Mouse (Mus musculus): ENCODE data around the gene Ubr7. TPM values are rescaled to one million over a fixed set of nuclear protein-coding genes. Genes with fewer than 3 reads are reported as not detected.

Ubr7 gene
- 17.5 and 17.6 TPM in 2 replicates for polyA plus RNA-seq (2015; fragmentation: Nextera tagmentation; extraction: Ambion mirVana)

DNA sequence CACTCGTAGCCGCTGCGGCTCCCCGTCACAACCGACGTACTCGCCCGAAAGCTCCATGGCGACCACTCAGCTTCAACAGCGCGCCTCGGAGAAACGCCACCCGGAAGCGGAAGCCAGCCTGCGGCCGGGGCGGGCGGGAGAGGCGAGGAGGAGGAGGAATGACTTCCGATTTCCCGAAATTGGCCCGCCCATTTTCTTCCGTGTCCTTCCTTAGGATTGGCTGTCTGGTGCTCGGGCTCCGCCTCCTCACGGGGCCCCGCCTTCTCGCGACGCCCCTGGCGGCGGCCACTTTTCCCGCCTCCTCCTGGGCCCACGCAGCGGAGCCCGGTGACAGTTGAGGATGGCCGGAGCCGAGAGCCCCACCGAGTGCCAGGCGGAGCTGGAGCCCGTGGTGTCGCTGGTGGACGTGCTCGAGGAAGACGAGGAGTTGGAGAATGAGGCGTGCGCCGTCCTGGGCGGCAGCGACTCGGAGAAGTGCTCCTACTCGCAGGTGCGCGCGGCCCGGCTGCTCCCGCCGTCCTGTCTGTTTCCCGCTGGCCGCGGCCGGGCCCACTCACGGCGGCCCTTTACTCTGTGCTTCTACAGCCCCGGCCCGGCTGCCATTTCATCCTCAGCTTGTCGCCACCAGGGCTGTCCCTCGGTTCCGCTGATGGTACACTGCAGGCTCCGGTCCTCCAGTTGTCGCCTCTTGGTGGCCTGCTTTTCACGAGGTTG is at the start of gene Ubr7, which contains the start of the genes Gm28051 and Gon7:
Gene Ubr7, plus strand, starts transcription at position 279 of the 714 bp plus-strand sequence.
Gene Gm28051, minus strand, starts transcription at position 77 of the 714 bp plus-strand sequence.
Gene Gon7, minus strand, starts transcription at position 115 of the 714 bp plus-strand sequence.
- Histone ChIP-seq H3K4me1 (ENCODE audit: control insufficient read depth, low read depth, low read length) (peaks cover 24% of the 10 kb centered on the region), H3K27ac (ENCODE audit: low read length) (peak within 1 kb of the TSS; percentile 85), H3K36me3 (ENCODE audit: control insufficient read depth, insufficient read depth) (no peaks in the 10 kb centered on the region; the same call in 1 of the 2 replicates), H3K4me3 (ENCODE audit: low read depth, low read length) (peak within 1 kb of the TSS; percentile 94), H3K9me3 (replicated peaks; ENCODE audit: control insufficient read depth, low read length) (no peaks in the 10 kb centered on the region), H3K4me2 (ENCODE audit: low read depth, low read length) (peak within 1 kb of the TSS; percentile 82), H3K9ac (ENCODE audit: low read depth, low read length) (peak within 1 kb of the TSS; percentile 89), H3K27me3 (ENCODE audit: control insufficient read depth, insufficient read depth, low read depth, low read length) (no peaks in the 10 kb centered on the region)
- ATAC-seq (ENCODE audit: low read depth), result peak; percentile 96
- under 1% methylated on average over 73 of the region's 73 CpGs for WGBS (ENCODE audit: insufficient replicate concordance)

DNA sequence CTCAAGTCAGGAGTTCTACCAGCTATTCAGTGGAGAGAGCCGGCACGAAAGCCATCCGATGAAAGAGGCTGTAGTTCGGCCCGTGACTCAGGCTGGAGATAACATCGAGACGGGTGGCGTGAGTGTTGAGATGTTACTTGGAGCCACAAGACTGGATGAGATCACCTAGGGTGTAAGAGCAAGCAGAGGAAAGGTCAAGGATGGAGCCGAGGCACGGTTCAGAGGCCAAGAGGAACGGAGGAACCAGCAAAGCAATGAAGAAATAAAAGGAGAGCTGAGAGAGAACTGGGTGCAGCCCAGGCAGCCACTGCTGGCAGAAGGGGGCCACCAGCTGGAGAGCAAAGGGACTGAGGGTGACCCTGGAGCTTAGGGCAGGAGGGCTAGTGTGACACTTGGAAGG is 49.5 kb upstream of the Ubr7 start:
- no peak overlapping the region for H3K9ac ChIP-seq (ENCODE audit: low read depth, low read length)
- no peak for ATAC-seq (ENCODE audit: low read depth)
- no peak overlapping the region for H3K27ac ChIP-seq (ENCODE audit: low read length)
- 71% methylated on average over 11 of the region's 11 CpGs for WGBS (ENCODE audit: insufficient replicate concordance)
- no peak overlapping the region for H3K4me2 ChIP-seq (ENCODE audit: low read depth, low read length)
- no peaks in the 10 kb centered on the region for H3K36me3 ChIP-seq (ENCODE audit: control insufficient read depth, insufficient read depth)
- H3K9me3 ChIP-seq (replicated peaks; ENCODE audit: control insufficient read depth, low read length), result no peaks in the 10 kb centered on the region
- no peak overlapping the region for H3K4me3 ChIP-seq (ENCODE audit: low read depth, low read length)
- peaks cover 8% of the 10 kb centered on the region for H3K27me3 ChIP-seq (ENCODE audit: control insufficient read depth, insufficient read depth, low read depth, low read length)
- H3K4me1 ChIP-seq (ENCODE audit: control insufficient read depth, low read depth, low read length), result peaks cover 20% of the 10 kb centered on the region

DNA sequence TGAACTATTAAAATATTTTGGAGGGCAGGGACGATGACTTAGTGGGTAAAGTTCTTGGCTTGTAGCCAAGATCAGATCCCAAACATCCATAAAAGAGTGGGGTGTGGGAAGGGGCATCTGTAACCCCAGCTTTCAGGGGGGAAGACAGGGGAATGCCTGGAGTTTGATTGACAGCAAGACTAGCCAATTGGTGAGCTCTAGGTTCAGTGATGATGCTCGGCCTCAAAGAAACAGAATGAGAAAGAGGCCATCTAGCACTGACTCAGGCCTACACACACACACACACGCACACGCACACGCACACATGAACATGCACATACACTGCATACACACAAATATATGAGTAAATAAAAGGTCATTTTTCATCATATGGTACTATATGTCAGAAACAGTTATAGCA is 47.9 kb upstream of the Ubr7 start:
- Histone ChIP-seq H3K9ac (ENCODE audit: low read depth, low read length) (no peak overlapping the region), H3K4me3 (ENCODE audit: low read depth, low read length) (no peak overlapping the region), H3K9me3 (replicated peaks; ENCODE audit: control insufficient read depth, low read length) (no peaks in the 10 kb centered on the region), H3K27me3 (ENCODE audit: control insufficient read depth, insufficient read depth, low read depth, low read length) (peaks cover 8% of the 10 kb centered on the region), H3K27ac (ENCODE audit: low read length) (no peak overlapping the region), H3K4me1 (ENCODE audit: control insufficient read depth, low read depth, low read length) (peaks cover 6% of the 10 kb centered on the region), H3K4me2 (ENCODE audit: low read depth, low read length) (no peak overlapping the region), H3K36me3 (ENCODE audit: control insufficient read depth, insufficient read depth) (no peaks in the 10 kb centered on the region)
- no peak for ATAC-seq (ENCODE audit: low read depth)
- 65% methylated on average over 5 of the region's 5 CpGs for WGBS (ENCODE audit: insufficient replicate concordance)

DNA sequence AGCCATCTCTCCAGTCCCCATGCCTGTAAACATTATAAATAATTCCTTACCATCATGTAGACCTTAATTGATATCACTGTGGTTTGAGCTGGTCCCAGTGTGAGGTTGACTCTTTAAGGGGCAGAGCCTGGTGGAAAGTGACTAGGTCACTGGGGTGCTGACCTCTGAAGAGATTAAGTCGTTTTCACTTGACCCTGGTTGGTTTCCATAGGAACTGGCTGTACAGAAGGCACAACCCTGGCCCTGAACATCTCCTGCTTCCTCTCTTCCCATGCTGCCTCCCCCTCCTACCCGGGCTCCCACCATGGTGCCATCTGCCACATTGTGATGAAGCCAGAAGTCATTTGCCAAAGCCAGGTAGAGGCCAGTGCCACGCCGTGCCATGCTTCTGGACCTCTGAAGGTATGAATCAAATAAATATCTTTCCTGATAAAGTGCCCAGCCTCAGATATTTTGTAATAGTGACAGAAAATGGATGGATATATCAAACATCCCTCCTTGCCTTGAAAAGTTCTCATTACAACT is 46.9 kb upstream of the Ubr7 start:
- WGBS (ENCODE audit: insufficient replicate concordance), result 60% methylated on average over 4 of the region's 4 CpGs
- ATAC-seq (ENCODE audit: low read depth), result no peak
- Histone ChIP-seq H3K4me2 (ENCODE audit: low read depth, low read length) (no peak overlapping the region), H3K9me3 (replicated peaks; ENCODE audit: control insufficient read depth, low read length) (no peaks in the 10 kb centered on the region), H3K4me3 (ENCODE audit: low read depth, low read length) (no peak overlapping the region), H3K4me1 (ENCODE audit: control insufficient read depth, low read depth, low read length) (no peaks in the 10 kb centered on the region), H3K36me3 (ENCODE audit: control insufficient read depth, insufficient read depth) (no peaks in the 10 kb centered on the region), H3K27ac (ENCODE audit: low read length) (no peak overlapping the region), H3K9ac (ENCODE audit: low read depth, low read length) (no peak overlapping the region), H3K27me3 (ENCODE audit: control insufficient read depth, insufficient read depth, low read depth, low read length) (peaks cover 8% of the 10 kb centered on the region)

DNA sequence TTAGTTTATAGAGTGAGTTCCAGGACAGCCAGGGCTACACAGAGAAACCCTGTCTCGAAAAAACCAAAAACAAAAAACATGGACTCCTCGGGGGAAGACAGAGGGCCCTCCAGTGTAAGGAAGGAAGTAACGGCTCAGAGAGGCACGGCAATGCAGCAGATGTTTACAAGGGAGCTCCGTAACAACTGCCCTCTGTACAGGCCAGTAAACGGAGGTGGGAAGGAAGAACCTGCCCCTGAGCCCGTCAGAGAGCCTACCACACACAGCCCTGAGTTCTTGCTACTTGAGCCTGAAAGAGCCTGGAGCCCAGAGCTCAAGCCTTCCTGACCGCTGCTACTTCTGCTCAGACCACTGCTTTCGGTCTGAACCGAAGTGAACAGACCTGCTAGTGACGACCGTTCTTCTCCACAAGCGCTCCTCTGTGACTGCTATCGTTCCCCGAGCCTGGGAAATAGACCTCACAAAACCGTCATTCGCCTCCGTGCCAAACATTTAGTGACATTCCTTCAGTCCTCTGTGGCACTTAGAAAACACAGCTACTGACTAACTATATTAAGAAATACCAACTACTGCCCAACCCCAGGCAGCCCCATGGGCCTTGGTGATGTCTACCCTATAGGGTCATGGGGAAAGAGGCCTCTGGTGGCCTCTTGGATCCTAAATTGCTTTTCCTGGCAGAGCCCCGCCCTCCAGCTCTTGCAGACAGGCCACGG is 44.5 kb upstream of the Ubr7 start:
- no peaks in the 10 kb centered on the region for H3K36me3 ChIP-seq (ENCODE audit: control insufficient read depth, insufficient read depth)
- no peaks in the 10 kb centered on the region for H3K27me3 ChIP-seq (ENCODE audit: control insufficient read depth, insufficient read depth, low read depth, low read length)
- no peak for ATAC-seq (ENCODE audit: low read depth)
- no peak overlapping the region for H3K4me2 ChIP-seq (ENCODE audit: low read depth, low read length)
- H3K9ac ChIP-seq (ENCODE audit: low read depth, low read length), result no peak overlapping the region
- H3K4me3 ChIP-seq (ENCODE audit: low read depth, low read length), result no peak overlapping the region
- H3K9me3 ChIP-seq (replicated peaks; ENCODE audit: control insufficient read depth, low read length), result no peaks in the 10 kb centered on the region
- 40% methylated on average over 20 of the region's 20 CpGs for WGBS (ENCODE audit: insufficient replicate concordance)
- no peaks in the 10 kb centered on the region for H3K4me1 ChIP-seq (ENCODE audit: control insufficient read depth, low read depth, low read length)
- H3K27ac ChIP-seq (ENCODE audit: low read length), result no peak overlapping the region

DNA sequence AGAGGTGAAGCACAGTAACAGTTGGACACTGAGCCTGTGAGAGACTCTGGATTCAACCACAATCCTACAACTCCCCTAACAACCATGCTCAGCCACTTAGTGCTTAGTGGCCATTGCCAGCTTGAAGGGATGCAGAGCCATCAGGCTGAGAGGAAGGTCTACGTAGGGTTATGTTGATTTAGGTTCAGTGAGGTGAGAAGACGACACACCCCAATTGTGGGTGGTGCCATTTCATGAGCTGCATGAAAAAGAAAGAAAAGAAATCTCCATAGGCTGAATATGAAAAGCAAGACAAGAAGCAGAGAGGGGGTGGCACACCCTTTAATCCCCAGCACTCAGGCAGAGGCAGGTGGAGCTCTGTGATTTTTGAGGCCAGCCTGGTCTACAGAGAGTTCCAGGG is 43.7 kb upstream of the Ubr7 start:
- Histone ChIP-seq H3K27ac (ENCODE audit: low read length) (no peak overlapping the region), H3K9me3 (replicated peaks; ENCODE audit: control insufficient read depth, low read length) (no peaks in the 10 kb centered on the region), H3K27me3 (ENCODE audit: control insufficient read depth, insufficient read depth, low read depth, low read length) (no peaks in the 10 kb centered on the region), H3K4me3 (ENCODE audit: low read depth, low read length) (no peak overlapping the region), H3K4me1 (ENCODE audit: control insufficient read depth, low read depth, low read length) (no peaks in the 10 kb centered on the region), H3K4me2 (ENCODE audit: low read depth, low read length) (no peak overlapping the region), H3K9ac (ENCODE audit: low read depth, low read length) (no peak overlapping the region), H3K36me3 (ENCODE audit: control insufficient read depth, insufficient read depth) (no peaks in the 10 kb centered on the region)
- no peak for ATAC-seq (ENCODE audit: low read depth)
- WGBS (ENCODE audit: insufficient replicate concordance), result 53% methylated on average over 2 of the region's 2 CpGs

DNA sequence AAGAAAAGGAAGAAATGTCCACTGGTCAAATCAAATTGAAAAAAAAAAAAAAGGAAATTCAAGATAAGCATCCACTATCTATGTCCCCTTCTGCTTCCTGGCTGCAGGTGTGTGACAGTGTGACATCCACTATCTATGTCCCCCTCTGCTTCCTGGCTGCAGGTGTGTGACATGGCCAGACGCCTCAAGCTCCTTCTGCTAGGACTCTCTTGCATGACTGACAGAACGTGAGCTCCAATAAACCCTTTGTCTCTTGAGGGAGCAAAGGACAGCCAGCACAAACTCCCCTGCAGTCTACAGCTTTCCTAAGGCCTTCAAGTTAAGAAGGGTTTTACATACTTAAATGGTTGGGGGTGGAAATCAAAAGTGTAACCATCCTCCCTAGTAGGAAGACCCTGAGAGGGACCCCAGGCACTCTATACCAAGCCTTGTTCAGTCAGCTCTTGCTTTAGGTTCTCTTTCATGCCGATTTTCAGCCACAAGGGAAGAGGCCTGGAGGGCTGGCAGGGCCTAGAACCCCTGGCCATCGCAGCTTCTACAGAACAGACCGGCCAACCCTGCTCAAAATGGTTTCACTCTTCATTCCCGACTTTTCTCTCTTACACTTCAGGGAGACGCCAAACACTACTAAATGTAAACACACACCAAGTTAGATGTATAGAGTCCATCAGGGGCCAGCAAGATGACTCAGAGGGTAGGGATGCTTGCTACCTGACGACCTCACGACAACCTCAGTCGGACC is 42.9 kb upstream of the Ubr7 start:
- WGBS (ENCODE audit: insufficient replicate concordance), result 66% methylated on average over 10 of the region's 10 CpGs

DNA sequence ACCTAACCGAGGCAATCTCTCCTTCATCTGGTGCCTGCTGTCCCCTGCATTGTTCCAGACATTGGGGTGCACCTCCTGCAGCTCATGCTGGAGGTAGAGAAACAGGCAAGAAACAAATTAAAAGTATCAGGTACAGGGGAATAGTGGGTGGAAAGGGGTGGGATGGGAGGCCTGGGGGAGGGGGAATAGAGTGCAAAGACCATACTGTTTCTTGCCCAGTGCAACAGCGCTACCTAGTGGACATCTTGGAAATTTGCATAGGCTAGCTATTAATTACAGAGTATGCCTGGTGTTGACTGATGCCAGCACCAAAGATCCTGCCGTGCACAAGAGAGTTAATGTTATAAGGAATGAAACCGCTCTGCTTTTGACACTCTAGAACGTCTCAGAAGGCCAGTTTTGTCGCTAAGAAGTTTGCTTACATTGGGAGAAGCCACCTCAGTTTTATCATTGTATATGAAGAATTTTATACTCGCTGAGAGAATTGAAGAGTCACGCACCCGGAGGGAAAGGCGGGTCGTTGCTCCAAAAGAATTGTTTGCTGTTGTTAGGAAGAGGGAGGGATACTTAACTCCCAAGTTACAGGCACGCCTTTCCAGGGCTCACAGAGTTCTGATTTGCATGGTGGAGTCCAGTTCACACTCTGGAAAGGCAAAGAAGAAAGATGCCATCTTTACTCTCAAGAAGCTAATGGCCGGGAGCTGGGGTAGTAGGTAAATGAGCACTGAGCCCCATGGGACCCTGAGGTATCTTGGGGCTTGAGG is 38.0 kb upstream of the Ubr7 start:
- no peaks in the 10 kb centered on the region for H3K4me1 ChIP-seq (ENCODE audit: control insufficient read depth, low read depth, low read length)
- H3K9ac ChIP-seq (ENCODE audit: low read depth, low read length), result no peak overlapping the region
- H3K4me2 ChIP-seq (ENCODE audit: low read depth, low read length), result no peak overlapping the region
- 0 out of 2 replicates have a peak, but pooled peaks have one; percentile 30 for ATAC-seq (ENCODE audit: low read depth)
- no peak overlapping the region for H3K4me3 ChIP-seq (ENCODE audit: low read depth, low read length)
- H3K27ac ChIP-seq (ENCODE audit: low read length), result no peak overlapping the region
- H3K27me3 ChIP-seq (ENCODE audit: control insufficient read depth, insufficient read depth, low read depth, low read length), result no peaks in the 10 kb centered on the region
- H3K36me3 ChIP-seq (ENCODE audit: control insufficient read depth, insufficient read depth), result no peaks in the 10 kb centered on the region
- 33% methylated on average over 13 of the region's 13 CpGs for WGBS (ENCODE audit: insufficient replicate concordance)
- H3K9me3 ChIP-seq (replicated peaks; ENCODE audit: control insufficient read depth, low read length), result no peaks in the 10 kb centered on the region

More for the DNA sequence above, 42.9 kb upstream of the Ubr7 start:
- no peak overlapping the region for H3K9ac ChIP-seq (ENCODE audit: low read depth, low read length)
- no peak overlapping the region for H3K4me2 ChIP-seq (ENCODE audit: low read depth, low read length)
- H3K9me3 ChIP-seq (replicated peaks; ENCODE audit: control insufficient read depth, low read length), result no peaks in the 10 kb centered on the region
- H3K27me3 ChIP-seq (ENCODE audit: control insufficient read depth, insufficient read depth, low read depth, low read length), result no peaks in the 10 kb centered on the region
- ATAC-seq (ENCODE audit: low read depth), result no peak
- no peaks in the 10 kb centered on the region for H3K4me1 ChIP-seq (ENCODE audit: control insufficient read depth, low read depth, low read length)
- no peak overlapping the region for H3K27ac ChIP-seq (ENCODE audit: low read length)
- H3K36me3 ChIP-seq (ENCODE audit: control insufficient read depth, insufficient read depth), result no peaks in the 10 kb centered on the region
- H3K4me3 ChIP-seq (ENCODE audit: low read depth, low read length), result no peak overlapping the region

Measured in liver, embryonic 16.5 days (tissue).